Mouse (Mus musculus): Measurements from ENCODE around the gene Grik3. TPM values are rescaled to one million over a fixed set of nuclear protein-coding genes. Genes with fewer than 3 reads are reported as not detected.

Gene Grik3
- total RNA-seq, 1 experiment = 9.8 TPM

DNA sequence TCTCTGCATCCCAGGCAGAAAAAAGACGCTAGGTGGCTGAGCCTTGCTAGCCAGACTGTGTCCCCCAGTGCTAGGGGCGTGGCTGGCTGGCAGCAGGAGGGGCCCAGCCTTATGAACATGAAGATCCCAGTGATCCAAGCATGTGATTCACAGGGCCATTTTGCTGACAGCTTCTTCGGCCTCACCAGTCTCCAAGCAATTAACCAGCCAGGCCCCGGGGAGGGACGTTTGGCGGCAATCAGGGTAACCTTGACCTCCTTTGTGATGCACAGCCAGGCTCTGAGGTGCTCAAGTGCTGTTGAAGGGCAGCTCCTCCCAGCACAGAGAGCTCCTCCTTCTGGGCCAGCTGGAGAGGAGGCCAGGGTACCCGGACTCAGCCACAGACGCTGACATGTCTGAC, 43.9 kb downstream of the Grik3 start:
- in situ Hi-C loops (cut with MboI; ENCODE audit: low sequenced_read_pairs in 2 of 2, unreplicated experiment in 2 of 2) = no loop called here
- Histone ChIP-seq H3K4me1 (ENCODE audit: control insufficient read depth in 2 of 2, insufficient read depth in 2 of 2, low read length in 2 of 2, poor library complexity in 1 of 2) (peaks cover 12 to 39% of the 10 kb centered on the region in 2 experiments; a peak in 3 of 4 replicates), H3K27ac (ENCODE audit: insufficient read depth, low read depth, low read length, poor library complexity, severe bottlenecking) (peak overlapping the region; percentile 85), H3K4me3 (ENCODE audit: insufficient read depth in 1 of 2, low read depth in 1 of 2, low read length in 2 of 2, poor library complexity in 1 of 2, severe bottlenecking in 1 of 2) (peak overlapping the region; percentile 21 to 47; a peak in 3 of 4 replicates), H3K9ac (ENCODE audit: insufficient read depth, low read depth, low read length, poor library complexity, severe bottlenecking) (peak overlapping the region; percentile 36; the same call in 1 of the 2 replicates), H3K9me3 (ENCODE audit: control insufficient read depth, insufficient read depth, low read depth, low read length) (no peaks in the 10 kb centered on the region), H3K36me3 (ENCODE audit: control insufficient read depth, insufficient read depth, low read length, poor library complexity, severe bottlenecking) (peaks cover 4% of the 10 kb centered on the region; the same call in 1 of the 2 replicates)
- TF ChIP-seq HCFC1 (IDR thresholded peaks at IDR 0.05; ENCODE audit: borderline replicate concordance, insufficient read depth, low read length) (no peak), MAFK (IDR thresholded peaks at IDR 0.05; ENCODE audit: insufficient read depth, low read depth, low read length) (peak; percentile 27; the same call in 1 of the 2 replicates)
- DNase-seq (ENCODE audit: low read depth, low spot score) = peak; percentile 88

DNA sequence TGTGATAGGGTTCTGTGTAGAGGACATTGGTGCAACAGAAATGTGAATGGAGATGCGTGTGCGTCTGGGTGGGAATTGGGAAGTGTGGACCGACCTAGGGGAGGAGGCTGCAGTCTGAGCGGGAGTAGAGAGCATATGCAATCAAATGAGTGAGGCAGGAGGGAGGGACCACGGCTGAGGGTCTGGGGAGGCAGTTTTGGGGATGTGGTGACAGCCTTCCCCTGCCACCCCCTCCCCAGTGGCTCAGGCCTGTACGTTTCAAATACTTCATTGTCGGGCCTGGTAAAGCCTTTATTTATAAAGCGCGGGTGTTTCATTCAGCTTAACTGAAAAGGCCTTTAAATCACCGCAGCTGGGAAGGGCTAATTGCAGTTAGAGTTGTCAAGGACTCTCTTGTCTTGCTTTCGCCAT, 44.5 kb downstream of the Grik3 start:
- no peak for DNase-seq (ENCODE audit: low read depth, low spot score)
- TF ChIP-seq HCFC1 (IDR thresholded peaks at IDR 0.05; ENCODE audit: borderline replicate concordance, insufficient read depth, low read length) = no peak
- TF ChIP-seq ZNF384 (IDR thresholded peaks at IDR 0.05; ENCODE audit: low read depth, low read length) = no peak
- TF ChIP-seq ZC3H11A (IDR thresholded peaks at IDR 0.05; ENCODE audit: borderline replicate concordance, low read depth, low read length) = no peak
- no peak for TF ChIP-seq CHD2 (IDR thresholded peaks at IDR 0.05; ENCODE audit: low read depth, low read length)
- TF ChIP-seq MAFK (IDR thresholded peaks at IDR 0.05; ENCODE audit: insufficient read depth, low read depth, low read length) = no peak
- Histone ChIP-seq H3K27ac (ENCODE audit: insufficient read depth, low read depth, low read length, poor library complexity, severe bottlenecking) (peak overlapping the region; percentile 85), H3K4me1 (ENCODE audit: control insufficient read depth in 2 of 2, insufficient read depth in 2 of 2, low read length in 2 of 2, poor library complexity in 1 of 2) (peaks cover 12 to 41% of the 10 kb centered on the region in 2 experiments; a peak in 3 of 4 replicates), H3K36me3 (ENCODE audit: control insufficient read depth, insufficient read depth, low read length, poor library complexity, severe bottlenecking) (peaks cover 4% of the 10 kb centered on the region; the same call in 1 of the 2 replicates), H3K9me3 (ENCODE audit: control insufficient read depth, insufficient read depth, low read depth, low read length) (no peaks in the 10 kb centered on the region), H3K9ac (ENCODE audit: insufficient read depth, low read depth, low read length, poor library complexity, severe bottlenecking) (peak overlapping the region; percentile 54), H3K4me3 (ENCODE audit: insufficient read depth in 1 of 2, low read depth in 1 of 2, low read length in 2 of 2, poor library complexity in 1 of 2, severe bottlenecking in 1 of 2) (peak overlapping the region; percentile 10 to 47; a peak in 2 of 4 replicates)
- in situ Hi-C loops (cut with MboI; ENCODE audit: low sequenced_read_pairs in 2 of 2, unreplicated experiment in 2 of 2) = no loop called here

DNA sequence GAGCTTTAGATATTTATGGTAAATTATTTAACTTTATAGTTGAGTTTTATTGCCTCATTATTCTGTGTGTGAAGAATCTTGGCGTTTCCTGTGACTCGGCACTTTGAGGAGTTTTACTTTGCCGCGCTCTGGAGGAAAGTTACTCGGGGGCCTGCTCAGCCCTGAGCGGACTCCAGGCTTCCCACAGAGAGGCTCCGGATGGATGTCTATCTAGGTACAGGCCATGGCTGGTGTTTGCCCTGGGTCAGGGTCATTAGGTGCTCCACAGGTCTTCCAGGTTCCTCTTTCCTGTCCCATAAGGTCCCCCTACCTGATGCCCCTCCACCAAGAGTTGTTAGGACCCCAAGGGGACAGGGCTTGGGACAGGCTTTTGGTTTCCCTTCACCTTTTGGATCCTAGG, 45.0 kb downstream of the Grik3 start:
- no peak for TF ChIP-seq CHD2 (IDR thresholded peaks at IDR 0.05; ENCODE audit: low read depth, low read length)
- 0 out of 2 replicates have a peak, but pooled peaks have one; percentile 3 for TF ChIP-seq MAFK (IDR thresholded peaks at IDR 0.05; ENCODE audit: insufficient read depth, low read depth, low read length)
- no peak for TF ChIP-seq HCFC1 (IDR thresholded peaks at IDR 0.05; ENCODE audit: borderline replicate concordance, insufficient read depth, low read length)
- no peak for TF ChIP-seq ZNF384 (IDR thresholded peaks at IDR 0.05; ENCODE audit: low read depth, low read length)
- no peak for TF ChIP-seq ZC3H11A (IDR thresholded peaks at IDR 0.05; ENCODE audit: borderline replicate concordance, low read depth, low read length)
- no peak for DNase-seq (ENCODE audit: low read depth, low spot score)
- H3K36me3 ChIP-seq (ENCODE audit: control insufficient read depth, insufficient read depth, low read length, poor library complexity, severe bottlenecking) = peaks cover under 1% of the 10 kb centered on the region; the same call in 1 of the 2 replicates
- H3K4me1 ChIP-seq (ENCODE audit: control insufficient read depth in 2 of 2, insufficient read depth in 2 of 2, low read length in 2 of 2, poor library complexity in 1 of 2) = peaks cover 12 to 46% of the 10 kb centered on the region in 2 experiments; a peak in 3 of 4 replicates
- peak overlapping the region; percentile 85 for H3K27ac ChIP-seq (ENCODE audit: insufficient read depth, low read depth, low read length, poor library complexity, severe bottlenecking)
- H3K4me3 ChIP-seq (ENCODE audit: insufficient read depth in 1 of 2, low read depth in 1 of 2, low read length in 2 of 2, poor library complexity in 1 of 2, severe bottlenecking in 1 of 2) = peak overlapping the region; percentile 10 to 38; a peak in 3 of 4 replicates
- in situ Hi-C loops (cut with MboI; ENCODE audit: low sequenced_read_pairs in 2 of 2, unreplicated experiment in 2 of 2) = no loop called here
- peak overlapping the region; percentile 69 for H3K9ac ChIP-seq (ENCODE audit: insufficient read depth, low read depth, low read length, poor library complexity, severe bottlenecking)
- H3K9me3 ChIP-seq (ENCODE audit: control insufficient read depth, insufficient read depth, low read depth, low read length) = no peaks in the 10 kb centered on the region

DNA sequence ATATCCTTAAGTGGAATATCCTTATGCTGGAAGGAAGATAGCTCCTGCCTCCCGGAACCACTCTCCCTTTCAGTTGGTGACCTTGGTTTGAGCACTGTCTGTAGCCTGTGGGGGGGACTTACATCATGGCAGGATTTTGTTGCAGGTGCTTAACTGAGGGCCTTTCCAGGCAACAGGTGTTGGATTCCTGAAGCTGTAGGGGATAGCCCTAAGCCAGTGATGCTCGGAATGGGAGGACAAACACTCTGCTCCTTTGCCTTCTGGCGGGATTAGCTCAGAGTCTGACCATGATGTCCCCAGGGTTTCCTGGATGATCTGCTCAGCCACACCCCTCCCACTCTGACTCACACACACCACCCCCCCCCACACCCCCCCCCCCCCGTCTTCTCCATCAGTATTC, 45.5 kb downstream of the Grik3 start:
- in situ Hi-C loops (cut with MboI; ENCODE audit: low sequenced_read_pairs in 2 of 2, unreplicated experiment in 2 of 2) = no loop called here
- Histone ChIP-seq H3K36me3 (ENCODE audit: control insufficient read depth, insufficient read depth, low read length, poor library complexity, severe bottlenecking) (no peaks in the 10 kb centered on the region), H3K4me3 (ENCODE audit: insufficient read depth in 1 of 2, low read depth in 1 of 2, low read length in 2 of 2, poor library complexity in 1 of 2, severe bottlenecking in 1 of 2) (peak overlapping the region; percentile 10 to 38; a peak in 3 of 4 replicates), H3K4me1 (ENCODE audit: control insufficient read depth in 2 of 2, insufficient read depth in 2 of 2, low read length in 2 of 2, poor library complexity in 1 of 2) (peaks cover 12 to 50% of the 10 kb centered on the region in 2 experiments; a peak in 3 of 4 replicates), H3K27ac (ENCODE audit: insufficient read depth, low read depth, low read length, poor library complexity, severe bottlenecking) (peak overlapping the region; percentile 85), H3K9ac (ENCODE audit: insufficient read depth, low read depth, low read length, poor library complexity, severe bottlenecking) (peak overlapping the region; percentile 69; the same call in 1 of the 2 replicates), H3K9me3 (ENCODE audit: control insufficient read depth, insufficient read depth, low read depth, low read length) (no peaks in the 10 kb centered on the region)
- no peak for DNase-seq (ENCODE audit: low read depth, low spot score)
- TF ChIP-seq ZC3H11A (IDR thresholded peaks at IDR 0.05; ENCODE audit: borderline replicate concordance, low read depth, low read length) = no peak
- TF ChIP-seq CHD2 (IDR thresholded peaks at IDR 0.05; ENCODE audit: low read depth, low read length) = no peak
- TF ChIP-seq MAFK (IDR thresholded peaks at IDR 0.05; ENCODE audit: insufficient read depth, low read depth, low read length) = no peak
- TF ChIP-seq ZNF384 (IDR thresholded peaks at IDR 0.05; ENCODE audit: low read depth, low read length) = no peak
- no peak for TF ChIP-seq HCFC1 (IDR thresholded peaks at IDR 0.05; ENCODE audit: borderline replicate concordance, insufficient read depth, low read length)
